Mouse (Mus musculus) myocyte (in vitro differentiated cells): ENCODE measurements around the gene Gm29094. TPM values are rescaled to one million over a fixed set of nuclear protein-coding genes. Genes with fewer than 3 reads are reported as not detected.

ENCODE experiments used
- H3K27me3 ChIP-seq: one replicate; pipeline ENCODE4 v1.6.1; 2011; ENCODE audit not compliant: control insufficient read depth, insufficient read depth, insufficient read length
- H3K36me3 ChIP-seq: one replicate; pipeline ENCODE4 v1.6.1; 2011; ENCODE audit not compliant: control insufficient read depth, insufficient read depth
- H3K4me2 ChIP-seq: one replicate; pipeline ENCODE4 v1.6.1; 2011; ENCODE audit warnings: low read depth, control low read depth
- H3K4me3 ChIP-seq: one replicate; pipeline ENCODE4 v1.5.1; 2011; ENCODE audit warnings: mild to moderate bottlenecking, control low read depth, moderate library complexity
- H3K79me2 ChIP-seq: one replicate; pipeline ENCODE4 v1.6.1; 2011; ENCODE audit not compliant: control insufficient read depth, insufficient read depth
- H3ac ChIP-seq: one replicate; pipeline ENCODE4 v1.6.1; 2011; ENCODE audit not compliant: control insufficient read depth, insufficient read length
- CEBPB ChIP-seq: IDR thresholded peaks from 2 replicates; pipeline ENCODE4 v1.6.1; 2011; ENCODE audit warnings: mild to moderate bottlenecking, moderate library complexity; ENCODE audit not compliant: poor library complexity, insufficient read depth, severe bottlenecking
- E2F4 ChIP-seq: IDR thresholded peaks from one replicate; pipeline ENCODE4 v1.6.1; 2011; ENCODE audit warnings: mild to moderate bottlenecking, control low read depth, moderate library complexity; ENCODE audit not compliant: insufficient read depth
- MAX ChIP-seq: IDR thresholded peaks from one replicate; pipeline ENCODE4 v1.6.1; 2011; ENCODE audit warnings: low read depth, mild to moderate bottlenecking, control low read depth
- MYOD1 ChIP-seq, 3 experiments: IDR thresholded peaks; one replicate each; pipeline ENCODE4 v1.6.1; 2011; ENCODE audit warnings: control low read depth in 2 of 3, low read depth in 2 of 3, mild to moderate bottlenecking in 2 of 3, moderate library complexity in 1 of 3; ENCODE audit not compliant: insufficient read length in 2 of 3, control insufficient read depth in 1 of 3
- MYOG ChIP-seq, 3 experiments: IDR thresholded peaks; one replicate each; pipeline ENCODE4 v1.6.1; 2011; ENCODE audit warnings: control low read depth in 2 of 3, low read depth in 2 of 3, mild to moderate bottlenecking in 2 of 3; ENCODE audit not compliant: insufficient read length in 2 of 3, control insufficient read depth in 1 of 3, insufficient read depth in 1 of 3
- POLR2A ChIP-seq: IDR thresholded peaks from one replicate; pipeline ENCODE4 v1.6.1; 2011; ENCODE audit warnings: low read depth, mild to moderate bottlenecking, control low read depth, moderate library complexity; ENCODE audit not compliant: insufficient read length
- POLR2AphosphoS2 ChIP-seq: IDR thresholded peaks from one replicate; pipeline ENCODE4 v1.6.1; 2011; ENCODE audit warnings: low read depth, control low read depth; ENCODE audit not compliant: insufficient read length
- REST ChIP-seq: IDR thresholded peaks from one replicate; pipeline ENCODE4 v1.6.1; 2011; ENCODE audit warnings: mild to moderate bottlenecking, control low read depth, moderate library complexity; ENCODE audit not compliant: insufficient read depth, insufficient read length
- SRF ChIP-seq: IDR thresholded peaks from one replicate; pipeline ENCODE4 v1.6.1; 2011; ENCODE audit warnings: low read depth; ENCODE audit not compliant: control insufficient read depth, insufficient read length
- TCF12 ChIP-seq: IDR thresholded peaks from one replicate; pipeline ENCODE4 v1.6.1; 2011; ENCODE audit warnings: mild to moderate bottlenecking, control low read depth; ENCODE audit not compliant: poor library complexity, insufficient read depth, severe bottlenecking
- TCF3 ChIP-seq: IDR thresholded peaks from one replicate; pipeline ENCODE4 v1.6.1; 2011; ENCODE audit warnings: low read depth, control low read depth; ENCODE audit not compliant: insufficient read length
- USF1 ChIP-seq: IDR thresholded peaks from one replicate; pipeline ENCODE4 v1.6.1; 2011; ENCODE audit warnings: low read depth, mild to moderate bottlenecking, control low read depth, moderate library complexity
- polyA plus RNA-seq: library from polyadenylated mRNA; unstranded; fragments of >200 nt; fragmentation: generic; extraction: Trizol; gene quantifications from one replicate; pipeline ENCODE4 v1.2.1, GENCODE M21; 2012; ENCODE audit warnings: missing spikeins

Gene Gm29094
- polyA plus RNA-seq, 1 experiment, result not detected

GRCm38 (mm10) chr9:89253400-89253799 is 54.2 kb downstream of the Gm29094 start:
- H3ac ChIP-seq, result no peak overlapping the region
- H3K36me3 ChIP-seq, result no peaks in the 10 kb centered on the region
- TF ChIP-seq TCF3 (no peak), USF1 (no peak), E2F4 (no peak), MYOG (IDR thresholded peaks at IDR 0.05; ENCODE audit: control insufficient read depth in 1 of 3, insufficient read depth in 1 of 3, insufficient read length in 2 of 3, low read depth in 2 of 3) (no peak), CEBPB (no peak), MYOD1 (IDR thresholded peaks at IDR 0.05; ENCODE audit: control insufficient read depth in 1 of 3, insufficient read length in 2 of 3, low read depth in 2 of 3) (no peak), POLR2AphosphoS2 (no peak), SRF (no peak), POLR2A (no peak), REST (no peak), TCF12 (no peak), MAX (no peak)
- H3K4me3 ChIP-seq, result no peak overlapping the region
- no peaks in the 10 kb centered on the region for H3K79me2 ChIP-seq
- H3K27me3 ChIP-seq, result no peaks in the 10 kb centered on the region
- H3K4me2 ChIP-seq, result no peak overlapping the region

DNA sequence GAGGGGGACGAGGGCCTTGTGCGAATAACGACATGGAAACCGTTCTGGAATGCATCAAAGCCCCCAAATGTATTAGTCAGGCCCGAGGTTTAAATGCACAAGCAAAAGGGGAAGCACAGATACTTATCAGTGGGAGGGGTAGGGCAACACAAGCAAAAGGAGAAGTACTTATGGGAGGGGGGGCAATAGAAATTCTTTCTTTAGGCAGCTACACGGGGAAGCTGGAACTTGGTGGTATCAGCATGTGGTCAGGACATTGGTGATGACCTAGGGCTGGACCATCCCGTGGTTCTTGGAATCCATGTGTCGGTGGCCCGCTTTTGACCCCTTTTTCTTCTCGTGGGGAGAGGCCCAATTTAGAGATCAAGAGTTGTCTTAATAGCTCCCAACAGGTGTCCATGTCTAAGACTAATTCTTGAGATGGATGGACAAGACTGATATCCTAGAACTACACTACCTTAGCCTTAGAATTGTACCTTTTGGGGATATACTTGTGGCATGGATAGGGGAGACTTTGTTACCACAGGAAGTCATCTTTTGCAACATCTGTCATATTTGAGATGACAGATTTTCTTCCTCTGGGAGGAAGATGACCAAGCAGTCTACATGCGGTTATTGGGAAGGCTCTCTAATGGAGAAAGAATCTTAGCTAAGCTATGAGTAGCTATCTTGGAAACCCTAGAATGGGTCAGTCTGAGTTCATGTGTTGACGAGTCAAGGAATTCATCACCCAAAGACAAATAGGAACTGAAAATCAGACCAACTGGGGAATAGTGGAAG is 57.6 kb downstream of the Gm29094 start:
- no peak overlapping the region for H3ac ChIP-seq
- no peaks in the 10 kb centered on the region for H3K27me3 ChIP-seq
- no peak for TF ChIP-seq SRF
- no peak overlapping the region for H3K4me3 ChIP-seq
- H3K36me3 ChIP-seq, result no peaks in the 10 kb centered on the region
- H3K4me2 ChIP-seq, result no peak overlapping the region
- H3K79me2 ChIP-seq, result no peaks in the 10 kb centered on the region

DNA sequence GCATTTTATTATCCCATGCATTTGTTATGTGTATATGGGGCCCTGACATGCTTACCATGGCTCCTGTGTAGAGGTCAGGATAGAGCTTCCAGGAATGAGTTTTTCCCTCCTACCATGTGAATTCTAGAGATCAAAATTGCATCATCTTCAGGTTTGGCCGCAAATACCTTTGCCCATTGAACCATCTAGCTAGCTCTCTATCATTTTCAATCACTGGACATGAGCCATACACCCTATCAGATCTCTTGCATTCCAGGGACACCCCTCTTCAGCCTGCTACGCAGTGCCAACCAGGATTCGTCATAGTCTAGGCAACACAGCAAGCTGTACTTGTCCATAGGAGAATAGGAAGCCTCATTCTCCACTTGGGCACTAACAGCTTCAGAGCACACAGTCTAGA is 64.8 kb downstream of the Gm29094 start:
- Histone ChIP-seq H3K36me3 (no peaks in the 10 kb centered on the region), H3K27me3 (no peaks in the 10 kb centered on the region), H3K4me2 (no peak overlapping the region), H3K4me3 (no peak overlapping the region), H3K79me2 (no peaks in the 10 kb centered on the region), H3ac (no peak overlapping the region)
- TF ChIP-seq MYOD1 (IDR thresholded peaks at IDR 0.05; ENCODE audit: control insufficient read depth in 1 of 3, insufficient read length in 2 of 3, low read depth in 2 of 3) (no peak), REST (no peak), POLR2A (no peak), POLR2AphosphoS2 (no peak), E2F4 (no peak), TCF3 (no peak), MAX (no peak), USF1 (no peak), TCF12 (no peak), SRF (no peak)

DNA sequence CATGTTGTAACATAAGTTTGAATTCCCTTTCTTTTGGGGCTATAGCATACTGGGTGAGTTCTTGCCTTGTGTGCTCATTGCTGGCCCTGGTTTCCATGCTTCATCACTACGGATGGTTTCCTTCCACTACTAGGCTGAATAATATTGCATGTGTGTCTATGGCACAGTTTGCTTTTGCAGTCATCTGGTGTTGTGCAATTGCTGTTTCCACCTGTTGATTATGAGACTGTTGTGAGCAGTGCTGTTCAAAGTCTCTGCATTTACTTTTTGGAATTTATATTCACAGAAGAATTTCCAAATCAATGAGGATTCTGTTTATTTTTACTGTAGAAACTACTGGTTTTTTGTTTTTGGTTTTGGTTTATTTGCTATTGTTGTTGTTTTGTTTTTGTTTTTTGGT is 65.4 kb downstream of the Gm29094 start:
- H3K79me2 ChIP-seq, result no peaks in the 10 kb centered on the region
- no peaks in the 10 kb centered on the region for H3K27me3 ChIP-seq
- H3ac ChIP-seq, result no peak overlapping the region
- no peaks in the 10 kb centered on the region for H3K36me3 ChIP-seq
- H3K4me2 ChIP-seq, result no peak overlapping the region
- H3K4me3 ChIP-seq, result no peak overlapping the region
- TF ChIP-seq MYOG (IDR thresholded peaks at IDR 0.05; ENCODE audit: control insufficient read depth in 1 of 3, insufficient read depth in 1 of 3, insufficient read length in 2 of 3, low read depth in 2 of 3), result no peak
- no peak for TF ChIP-seq MYOD1 (IDR thresholded peaks at IDR 0.05; ENCODE audit: control insufficient read depth in 1 of 3, insufficient read length in 2 of 3, low read depth in 2 of 3)
- TF ChIP-seq TCF3, result no peak
- no peak for TF ChIP-seq E2F4
- no peak for TF ChIP-seq MAX
- no peak for TF ChIP-seq SRF
- no peak for TF ChIP-seq REST
- no peak for TF ChIP-seq POLR2AphosphoS2
- TF ChIP-seq USF1, result no peak
- TF ChIP-seq TCF12, result no peak
- no peak for TF ChIP-seq CEBPB
- TF ChIP-seq POLR2A, result no peak

Other genes with a start within 250 kb of the Gm29094 start
- not detected for gene Bcl2a1a, start 242.5 kb upstream of the Gm29094 start, polyA plus RNA-seq
- not detected for gene Trim43b, start 106.5 kb upstream of the Gm29094 start, polyA plus RNA-seq
- not detected for gene Bcl2a1b, start 170 bp upstream of the Gm29094 start, polyA plus RNA-seq
- 6.4 TPM for gene Mthfs, start 11.3 kb downstream of the Gm29094 start, polyA plus RNA-seq